Mouse (Mus musculus) lung, embryonic 16.5 days (tissue): ENCODE measurements at regions not wholly inside any gene's neighbourhood (a gene's known extent, or its start where the extent isn't known, plus 50 kb on each side); places are given as distances from the start of the nearest gene placed in this dataset.
A peak's percentile ranks its signal among the peaks of the same experiment; 100 is the strongest.
"Not testable (repeated sequence)": the region's sequence is repeated elsewhere in the genome, so short reads cannot be mapped to it uniquely, and the experiment has no call there.

ENCODE experiments used
- ATAC-seq: fragments of 200-750 bp; cut with Nextera tagmentation; 2 replicates; pipeline ENCODE4 v1.8.0; 2017; ENCODE audit warnings: low read depth, mild to moderate bottlenecking, moderate library complexity
- H3K27ac ChIP-seq: fragments of 300-500 bp; sonication (generic); 2 replicates; pipeline ENCODE4 v1.5.1; 2014; ENCODE audit warnings: mild to moderate bottlenecking, control low read depth, low read length
- H3K27me3 ChIP-seq: fragments of 300-500 bp; sonication (generic); 2 replicates; pipeline ENCODE4 v1.6.1; 2014; ENCODE audit warnings: low read depth, low read length, mixed read lengths; ENCODE audit not compliant: control insufficient read depth, insufficient read depth
- H3K36me3 ChIP-seq: fragments of 300-500 bp; sonication (generic); 2 replicates; pipeline ENCODE4 v1.6.1; 2014; ENCODE audit warnings: low read length; ENCODE audit not compliant: control insufficient read depth, insufficient read depth
- H3K4me1 ChIP-seq: fragments of 300-500 bp; sonication (generic); replicated peaks from 2 replicates; pipeline ENCODE4 v1.6.1; 2014; ENCODE audit warnings: low read length, mixed read lengths; ENCODE audit not compliant: control insufficient read depth, insufficient read depth
- H3K4me2 ChIP-seq: fragments of 300-500 bp; sonication (generic); 2 replicates; pipeline ENCODE4 v1.6.1; 2014; ENCODE audit warnings: low read depth, low read length, control low read depth
- H3K4me3 ChIP-seq: fragments of 300-500 bp; sonication (generic); 2 replicates; pipeline ENCODE4 v1.5.1; 2014; ENCODE audit warnings: mild to moderate bottlenecking, low read length, control low read depth
- H3K9ac ChIP-seq: fragments of 300-500 bp; sonication (generic); 2 replicates; pipeline ENCODE4 v1.6.1; 2014; ENCODE audit warnings: low read length, control low read depth
- H3K9me3 ChIP-seq: fragments of 300-500 bp; sonication (generic); 2 replicates; pipeline ENCODE4 v1.6.1; 2016; ENCODE audit warnings: low read length; ENCODE audit not compliant: control insufficient read depth
- WGBS: fragments of 180-500 bp; shearing (Covaris S2); extraction: QIAGEN DNeasy Blood & Tissue Kit; methylation state at CpG from one replicate; pipeline ENCODE4 v1.1.7; 2014; 5-methylcytosine and 5-hydroxymethylcytosine counted together

GRCm38 (mm10) chr2:71597956-71598355 lies 51.4 kb upstream of the Dlx2 start:
- Histone ChIP-seq H3K4me2 (no peak overlapping the region), H3K9ac (no peak overlapping the region), H3K27me3 (peaks cover 3% of the 10 kb centered on the region; the same call in 1 of the 2 replicates), H3K4me3 (no peak overlapping the region), H3K36me3 (no peaks in the 10 kb centered on the region), H3K9me3 (no peaks in the 10 kb centered on the region), H3K4me1 (no peaks in the 10 kb centered on the region), H3K27ac (no peak overlapping the region)
- 81% methylated on average over 5 of the region's 5 CpGs for WGBS
- ATAC-seq = no peak

- no peak overlapping the region for H3K4me2 ChIP-seq
- no peaks in the 10 kb centered on the region for H3K36me3 ChIP-seq
- H3K27me3 ChIP-seq = peaks cover 3% of the 10 kb centered on the region; the same call in 1 of the 2 replicates
- H3K9me3 ChIP-seq = no peaks in the 10 kb centered on the region
- no peak overlapping the region for H3K27ac ChIP-seq
- ATAC-seq = 0 out of 2 replicates have a peak, but pooled peaks have one; percentile 5
- no peak overlapping the region for H3K4me3 ChIP-seq
- no peak overlapping the region for H3K9ac ChIP-seq
- no peaks in the 10 kb centered on the region for H3K4me1 ChIP-seq
- 58% methylated on average over 10 of the region's 10 CpGs for WGBS
Measured at GRCm38 (mm10) chr2:71598368-71598767, 51.8 kb upstream of the Dlx2 start.

DNA sequence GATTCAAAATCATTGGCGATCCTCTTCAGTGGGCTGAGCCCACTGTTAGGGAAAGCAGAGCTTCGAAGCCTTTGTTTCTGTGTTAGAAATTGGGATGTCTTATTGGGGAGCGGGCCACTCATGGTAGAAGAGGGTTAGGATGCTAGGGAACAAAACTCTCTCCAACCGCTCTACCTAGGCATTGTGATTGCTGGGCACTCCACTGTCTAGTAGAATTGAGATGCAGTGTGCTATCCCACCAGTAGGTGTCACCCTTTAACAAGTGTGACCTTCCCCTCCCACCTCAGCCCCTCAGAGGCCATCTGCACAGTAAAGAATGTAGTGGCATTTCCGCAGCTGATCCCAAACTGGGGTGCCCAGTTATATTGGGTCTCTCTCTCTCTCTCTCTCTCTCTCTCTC lies 52.2 kb upstream of the Dlx2 start:
- Histone ChIP-seq H3K27ac (no peak overlapping the region), H3K27me3 (peaks cover 3% of the 10 kb centered on the region; the same call in 1 of the 2 replicates), H3K4me3 (no peak overlapping the region), H3K9ac (no peak overlapping the region), H3K4me2 (no peak overlapping the region), H3K4me1 (no peaks in the 10 kb centered on the region), H3K9me3 (no peaks in the 10 kb centered on the region), H3K36me3 (no peaks in the 10 kb centered on the region)
- ATAC-seq = peak; percentile 93
- WGBS = 13% methylated on average over 5 of the region's 5 CpGs

DNA sequence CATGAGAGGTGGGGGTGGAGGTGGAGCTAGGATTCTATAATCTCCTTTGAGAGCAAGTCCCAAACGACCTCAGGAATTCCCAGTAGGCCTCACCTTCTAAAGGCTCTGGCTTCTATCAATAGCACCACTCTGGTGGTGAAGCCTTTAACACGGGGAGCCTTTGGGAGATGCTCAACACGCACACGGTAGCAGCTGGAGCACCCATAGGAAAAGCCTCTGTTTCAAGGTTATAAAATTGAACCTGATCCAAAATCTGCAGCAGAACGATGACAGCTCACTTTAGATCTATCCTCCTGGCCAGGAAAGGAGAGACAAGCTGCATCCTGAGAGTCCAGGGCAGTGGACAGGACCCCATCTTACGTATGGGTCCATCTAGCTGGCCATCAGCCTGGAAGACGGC lies 53.7 kb upstream of the Dlx2 start:
- Histone ChIP-seq H3K9ac (no peak overlapping the region), H3K9me3 (no peaks in the 10 kb centered on the region), H3K36me3 (no peaks in the 10 kb centered on the region), H3K27me3 (peaks cover 3% of the 10 kb centered on the region; the same call in 1 of the 2 replicates), H3K4me2 (no peak overlapping the region), H3K4me3 (no peak overlapping the region), H3K27ac (no peak overlapping the region), H3K4me1 (no peaks in the 10 kb centered on the region)
- ATAC-seq = no peak
- 59% methylated on average over 7 of the region's 7 CpGs for WGBS

DNA sequence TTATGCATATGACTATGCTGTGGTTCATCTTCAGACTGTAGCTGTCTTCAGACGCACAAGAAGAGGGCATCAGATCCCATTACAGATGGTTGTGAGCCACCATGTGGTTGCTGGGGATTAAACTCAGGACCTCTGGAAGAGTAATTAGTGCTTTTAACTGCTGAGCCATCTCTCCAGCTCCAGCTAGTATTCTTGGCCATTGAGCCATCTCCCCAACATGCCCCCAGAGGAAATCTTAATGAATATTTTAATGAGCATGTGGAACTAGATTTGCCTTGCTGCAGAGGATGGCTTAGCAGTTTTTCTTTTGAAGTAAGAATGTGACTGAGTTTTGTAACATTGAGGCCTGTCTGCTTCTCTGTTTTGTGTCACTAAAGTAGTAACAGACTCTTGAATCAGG lies 54.4 kb upstream of the Dlx2 start:
- no peak for ATAC-seq
- no peaks in the 10 kb centered on the region for H3K36me3 ChIP-seq
- H3K9ac ChIP-seq = no peak overlapping the region
- no peaks in the 10 kb centered on the region for H3K4me1 ChIP-seq
- H3K9me3 ChIP-seq = no peaks in the 10 kb centered on the region
- no peak overlapping the region for H3K4me3 ChIP-seq
- peaks cover 3% of the 10 kb centered on the region; the same call in 1 of the 2 replicates for H3K27me3 ChIP-seq
- H3K27ac ChIP-seq = no peak overlapping the region
- H3K4me2 ChIP-seq = no peak overlapping the region
- WGBS = 82% methylated on average over 1 of the region's 1 CpGs

DNA sequence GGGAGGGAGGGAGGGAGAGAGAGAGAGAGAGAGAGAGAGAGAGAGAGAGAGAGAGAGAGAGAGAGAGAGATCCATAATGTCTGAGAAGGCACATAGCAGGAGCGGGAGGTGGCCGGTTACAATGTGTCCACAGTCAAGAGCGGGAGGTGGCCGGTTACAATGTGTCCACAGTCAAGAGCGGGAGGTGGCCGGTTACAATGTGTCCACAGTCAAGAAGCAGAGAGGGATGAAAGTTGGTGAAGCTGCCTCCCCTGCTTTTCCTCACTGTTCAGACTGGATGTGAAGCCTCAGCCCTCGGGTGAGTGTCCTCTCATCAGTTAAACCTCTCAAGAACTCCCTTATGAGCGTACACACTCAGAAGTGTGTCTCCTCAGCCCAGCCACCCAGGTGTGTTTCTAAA lies 57.2 kb upstream of the Dlx2 start:
- H3K9ac ChIP-seq, H3K4me1 ChIP-seq, H3K4me2 ChIP-seq, H3K27me3 ChIP-seq, H3K9me3 ChIP-seq, H3K27ac ChIP-seq, H3K4me3 ChIP-seq, ATAC-seq, H3K36me3 ChIP-seq: not testable (repeated sequence)
- WGBS = 85% methylated on average over 8 of the region's 8 CpGs

DNA sequence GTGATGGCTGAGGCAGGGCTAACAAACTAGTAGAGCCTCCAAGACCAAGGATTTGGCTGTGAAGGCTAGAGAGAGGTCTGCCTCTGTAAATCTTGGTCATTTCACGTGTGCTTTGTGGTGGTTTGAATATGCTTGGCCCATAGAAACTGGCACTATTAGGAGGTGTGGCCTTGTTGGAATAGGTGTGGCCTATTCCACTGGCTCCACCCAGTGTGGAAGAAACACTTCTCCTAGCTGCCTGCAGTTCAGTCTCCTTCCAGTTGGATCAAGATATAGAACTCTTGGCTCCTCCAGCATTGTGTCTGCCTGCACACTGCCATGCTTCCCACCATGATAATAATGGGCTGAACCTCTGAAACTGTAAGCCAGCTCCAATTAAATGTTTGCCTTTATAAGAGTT lies 59.1 kb upstream of the Dlx2 start:
- 85% methylated on average over 1 of the region's 1 CpGs for WGBS
- Histone ChIP-seq H3K9ac (no peak overlapping the region), H3K36me3 (no peaks in the 10 kb centered on the region), H3K9me3 (no peaks in the 10 kb centered on the region), H3K4me1 (no peaks in the 10 kb centered on the region), H3K4me2 (no peak overlapping the region), H3K4me3 (no peak overlapping the region), H3K27ac (no peak overlapping the region), H3K27me3 (no peaks in the 10 kb centered on the region)
- no peak for ATAC-seq

DNA sequence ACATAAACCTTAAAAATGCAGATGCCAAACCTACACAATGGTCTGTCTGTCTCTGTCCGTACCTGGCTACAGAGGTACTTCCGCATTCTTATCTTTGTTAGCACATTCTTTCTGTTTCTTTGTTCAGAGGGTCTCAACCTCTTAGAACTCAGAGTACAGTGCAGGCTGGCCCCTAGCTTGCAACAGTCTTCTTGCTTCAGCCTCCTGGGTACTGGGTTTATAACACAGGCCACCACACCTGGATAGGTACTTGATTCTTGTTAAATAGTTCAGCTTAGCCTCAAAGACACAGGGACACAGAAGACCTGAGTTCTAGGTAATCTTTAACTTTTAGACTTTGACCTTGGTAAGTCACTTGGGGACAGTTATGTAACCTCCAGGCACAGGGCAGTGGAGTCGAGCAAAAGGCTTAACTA lies 60.5 kb upstream of the Dlx2 start:
- H3K27ac ChIP-seq = no peak overlapping the region
- 49% methylated on average over 3 of the region's 3 CpGs for WGBS
- ATAC-seq = peak; percentile 41; the same call in 1 of the 2 replicates

DNA sequence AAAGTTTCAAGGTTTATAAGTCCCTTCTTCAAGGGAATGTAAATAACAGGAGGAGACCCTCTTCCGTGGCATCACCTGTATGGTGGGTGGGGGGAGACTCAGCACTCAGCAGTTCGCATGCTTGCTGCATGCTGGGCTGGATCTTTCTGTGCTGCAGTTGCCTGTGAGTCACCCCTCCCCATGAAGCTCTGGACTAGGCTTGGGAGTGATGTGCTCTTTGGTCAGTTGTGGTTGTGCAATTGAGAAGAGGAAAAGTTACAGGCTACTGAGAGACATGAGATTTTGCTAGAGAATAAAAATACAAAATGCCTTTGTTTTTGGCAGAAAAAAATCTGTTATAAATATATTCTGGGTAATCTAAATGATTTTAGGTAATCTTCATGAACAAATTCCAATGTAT lies 66.7 kb upstream of the Dlx2 start:
- Histone ChIP-seq H3K4me1 (no peaks in the 10 kb centered on the region), H3K36me3 (no peaks in the 10 kb centered on the region), H3K27me3 (no peaks in the 10 kb centered on the region), H3K9ac (no peak overlapping the region), H3K9me3 (no peaks in the 10 kb centered on the region), H3K4me3 (no peak overlapping the region), H3K4me2 (no peak overlapping the region), H3K27ac (no peak overlapping the region)
- no peak for ATAC-seq
- WGBS = 55% methylated on average over 2 of the region's 2 CpGs

More for the DNA sequence above, 60.5 kb upstream of the Dlx2 start:
- no peaks in the 10 kb centered on the region for H3K9me3 ChIP-seq
- H3K4me3 ChIP-seq = no peak overlapping the region
- no peak overlapping the region for H3K9ac ChIP-seq
- no peaks in the 10 kb centered on the region for H3K27me3 ChIP-seq
- H3K4me2 ChIP-seq = no peak overlapping the region
- no peaks in the 10 kb centered on the region for H3K4me1 ChIP-seq
- H3K36me3 ChIP-seq = no peaks in the 10 kb centered on the region

GRCm38 (mm10) chr2:71616526-71616925 lies 70.0 kb upstream of the Dlx2 start:
- Histone ChIP-seq H3K36me3 (no peaks in the 10 kb centered on the region), H3K4me1 (no peaks in the 10 kb centered on the region), H3K4me3 (no peak overlapping the region), H3K27ac (no peak overlapping the region), H3K27me3 (no peaks in the 10 kb centered on the region), H3K4me2 (no peak overlapping the region), H3K9ac (no peak overlapping the region), H3K9me3 (no peaks in the 10 kb centered on the region)
- ATAC-seq = no peak
- 76% methylated on average over 5 of the region's 5 CpGs for WGBS
